Mouse (Mus musculus) A20 (cell line): ENCODE results near the gene Pepd.

ENCODE experiments used
- DNase-seq: peaks from one replicate; pipeline ENCODE4 v3.0.0-alpha.2; 2011; ENCODE audit warnings: low read depth, low spot score

Pepd gene

GRCm38 (mm10) chr7:35026838-35027291 is 114.7 kb downstream of the Pepd start:
- no peak for DNase-seq

- DNase-seq = no peak
These were observed 115.7 kb downstream of the Pepd start for GRCm38 (mm10) chr7:35027801-35028420.

- no peak for DNase-seq
These were observed 116.4 kb downstream of the Pepd start for GRCm38 (mm10) chr7:35028559-35028958.

GRCm38 (mm10) chr7:35029228-35029627 is 117.0 kb downstream of the Pepd start:
- DNase-seq = no peak

- DNase-seq = no peak
These were observed 117.5 kb downstream of the Pepd start for GRCm38 (mm10) chr7:35029648-35030047.

- no peak for DNase-seq
These were observed 118.4 kb downstream of the Pepd start for GRCm38 (mm10) chr7:35030567-35030966.

- no peak for DNase-seq
These were observed 123.0 kb downstream of the Pepd start for GRCm38 (mm10) chr7:35035141-35035553.

GRCm38 (mm10) chr7:35035565-35035964 is 123.4 kb downstream of the Pepd start:
- no peak for DNase-seq

GRCm38 (mm10) chr7:35036266-35036731 is 124.1 kb downstream of the Pepd start:
- DNase-seq = no peak

- DNase-seq = no peak
These were observed 125.2 kb downstream of the Pepd start for GRCm38 (mm10) chr7:35037408-35037807.

GRCm38 (mm10) chr7:35040176-35040972 is 128.2 kb downstream of the Pepd start:
- DNase-seq = no peak

- no peak for DNase-seq
These were observed 129.4 kb downstream of the Pepd start for GRCm38 (mm10) chr7:35041286-35042208.

- no peak for DNase-seq
These were observed 130.0 kb downstream of the Pepd start for GRCm38 (mm10) chr7:35042209-35042554.

GRCm38 (mm10) chr7:35042759-35043217 is 130.6 kb downstream of the Pepd start:
- DNase-seq = no peak

- no peak for DNase-seq
These were observed 131.2 kb downstream of the Pepd start for GRCm38 (mm10) chr7:35043266-35043817.

GRCm38 (mm10) chr7:35044719-35045118 is 132.5 kb downstream of the Pepd start:
- DNase-seq = no peak

- no peak for DNase-seq
These were observed 133.9 kb downstream of the Pepd start for GRCm38 (mm10) chr7:35046091-35046490.

- DNase-seq = no peak
These were observed 138.4 kb downstream of the Pepd start for GRCm38 (mm10) chr7:35050540-35050939.

GRCm38 (mm10) chr7:35053161-35053560 is 141.0 kb downstream of the Pepd start:
- DNase-seq = no peak

GRCm38 (mm10) chr7:35054286-35054685 is 142.1 kb downstream of the Pepd start:
- DNase-seq = no peak

- DNase-seq = no peak
These were observed 142.9 kb downstream of the Pepd start for GRCm38 (mm10) chr7:35054977-35055618.
